Mouse (Mus musculus): ENCODE measurements around the gene Hpn. TPM values are rescaled to one million over a fixed set of nuclear protein-coding genes. Genes with fewer than 3 reads are reported as not detected.

Gene Hpn
- polyA plus RNA-seq, 1 experiment from 2014 or later = 2.2 TPM

DNA sequence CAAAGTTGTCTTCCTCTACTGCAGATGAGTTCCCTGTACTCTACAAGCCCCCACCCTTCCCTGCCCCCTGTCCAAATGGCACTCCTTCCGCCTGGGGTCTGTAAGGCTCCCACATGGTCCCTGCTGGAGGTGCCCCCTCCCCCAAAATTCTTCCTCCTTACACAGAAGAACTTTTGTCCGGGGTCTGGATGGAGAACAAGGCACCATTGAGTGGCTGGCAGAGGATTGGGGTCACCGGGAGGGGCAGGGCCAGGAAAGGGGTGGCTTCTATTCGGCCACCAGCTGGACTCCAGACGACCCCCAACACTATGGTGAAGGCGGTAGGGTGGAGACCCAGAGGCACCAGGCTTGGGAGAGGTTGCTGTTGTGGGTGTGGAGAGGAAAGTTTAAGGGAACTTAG, 37.6 kb downstream of the Hpn start:
- no peak overlapping the region for H3K4me2 ChIP-seq (ENCODE audit: low read depth, severe bottlenecking)
- H3K4me1 ChIP-seq (ENCODE audit: control insufficient read depth, insufficient read depth, low read length) = 0 out of 2 replicates have a peak, but pooled peaks cover 2% of the 10 kb centered on the region
- H3K27me3 ChIP-seq (ENCODE audit: control insufficient read depth, insufficient read depth, low read length) = no peaks in the 10 kb centered on the region
- DNase-seq (ENCODE audit: low spot score) (no peak), ATAC-seq (ENCODE audit: insufficient number of reproducible peaks, low FRiP score, low TSS enrichment, low read depth) (peak; percentile 62)
- 0 out of 2 replicates have a peak overlapping the region, but pooled peaks have one; percentile 21 for H3K27ac ChIP-seq (replicated peaks; ENCODE audit: low read depth, low read length)
- no peak overlapping the region for H3K9ac ChIP-seq (ENCODE audit: low read length)
- no peaks in the 10 kb centered on the region for H3K36me3 ChIP-seq (ENCODE audit: control insufficient read depth, insufficient read depth, low read length)
- H3K9me3 ChIP-seq (ENCODE audit: control insufficient read depth, low read length) = peaks cover 3% of the 10 kb centered on the region; the same call in 1 of the 2 replicates
- no peak overlapping the region for H3K4me3 ChIP-seq (ENCODE audit: low read depth, low read length)
- 52% methylated on average over 6 of the region's 6 CpGs for WGBS

DNA sequence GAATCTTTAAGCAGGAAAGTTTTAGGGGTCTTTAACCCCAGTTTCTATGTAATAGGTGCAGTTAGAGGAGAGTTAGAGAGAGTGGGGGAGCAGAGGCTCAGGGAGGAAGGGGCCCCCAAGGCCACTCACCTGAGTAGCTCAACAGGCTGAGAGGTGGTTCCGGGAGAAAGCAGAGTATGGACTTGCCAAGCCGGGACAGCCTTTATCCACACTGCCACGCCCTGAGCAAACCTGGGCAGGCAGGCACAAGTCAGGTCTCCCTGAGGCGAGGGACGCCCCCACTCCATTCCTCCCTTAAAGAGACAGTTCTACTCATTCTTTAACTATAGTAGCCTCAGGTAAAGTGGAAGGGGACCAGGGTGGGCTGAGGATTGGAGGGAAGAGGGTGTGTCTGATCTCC, 38.6 kb downstream of the Hpn start, which contains the start of gene Fxyd3:
TSS of gene Fxyd3 (minus strand) at position 213 of the 400 bp plus-strand sequence.
- no peak within 1 kb of the TSS for H3K4me2 ChIP-seq (ENCODE audit: low read depth, severe bottlenecking)
- DNase-seq (ENCODE audit: low spot score) = no peak
- 40% methylated on average over 5 of the region's 5 CpGs for WGBS
- no peak within 1 kb of the TSS for H3K9ac ChIP-seq (ENCODE audit: low read length)
- H3K36me3 ChIP-seq (ENCODE audit: control insufficient read depth, insufficient read depth, low read length) = no peaks in the 10 kb centered on the region
- H3K4me1 ChIP-seq (ENCODE audit: control insufficient read depth, insufficient read depth, low read length) = 0 out of 2 replicates have a peak, but pooled peaks cover 2% of the 10 kb centered on the region
- no peak within 1 kb of the TSS for H3K4me3 ChIP-seq (ENCODE audit: low read depth, low read length)
- ATAC-seq (ENCODE audit: insufficient number of reproducible peaks, low FRiP score, low TSS enrichment, low read depth) = no peak
- 0 out of 2 replicates have a peak within 1 kb of the TSS, but pooled peaks have one; percentile 21 for H3K27ac ChIP-seq (replicated peaks; ENCODE audit: low read depth, low read length)
- no peaks in the 10 kb centered on the region for H3K27me3 ChIP-seq (ENCODE audit: control insufficient read depth, insufficient read depth, low read length)
- H3K9me3 ChIP-seq (ENCODE audit: control insufficient read depth, low read length) = peaks cover 3% of the 10 kb centered on the region; the same call in 1 of the 2 replicates

DNA sequence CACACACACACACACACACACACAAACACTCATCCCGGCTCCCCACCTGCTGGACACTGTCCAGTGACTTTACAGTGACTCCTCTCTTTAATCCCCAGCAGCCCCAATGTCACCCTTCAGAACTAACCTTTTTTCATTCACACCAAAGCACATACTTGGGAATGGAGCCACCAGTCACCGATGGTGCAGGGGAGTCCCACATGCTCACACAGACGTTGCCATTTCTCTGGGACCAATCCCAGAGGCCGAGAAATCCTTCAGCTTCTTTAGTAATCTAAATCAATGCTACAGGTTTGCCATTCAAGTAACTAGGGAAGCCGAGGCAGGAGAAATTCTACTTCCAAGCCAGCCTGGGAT, 40.4 kb downstream of the Hpn start:
- no peaks in the 10 kb centered on the region for H3K36me3 ChIP-seq (ENCODE audit: control insufficient read depth, insufficient read depth, low read length)
- no peaks in the 10 kb centered on the region for H3K9me3 ChIP-seq (ENCODE audit: control insufficient read depth, low read length)
- H3K9ac ChIP-seq (ENCODE audit: low read length) = no peak overlapping the region
- H3K4me3 ChIP-seq (ENCODE audit: low read depth, low read length) = no peak overlapping the region
- 0 out of 2 replicates have a peak, but pooled peaks cover 2% of the 10 kb centered on the region for H3K4me1 ChIP-seq (ENCODE audit: control insufficient read depth, insufficient read depth, low read length)
- WGBS = 65% methylated on average over 5 of the region's 5 CpGs
- H3K27ac ChIP-seq (replicated peaks; ENCODE audit: low read depth, low read length) = no peak overlapping the region
- H3K27me3 ChIP-seq (ENCODE audit: control insufficient read depth, insufficient read depth, low read length) = no peaks in the 10 kb centered on the region
- ATAC-seq (ENCODE audit: insufficient number of reproducible peaks, low FRiP score, low TSS enrichment, low read depth) = no peak
- no peak overlapping the region for H3K4me2 ChIP-seq (ENCODE audit: low read depth, severe bottlenecking)
- no peak for DNase-seq (ENCODE audit: low spot score)

DNA sequence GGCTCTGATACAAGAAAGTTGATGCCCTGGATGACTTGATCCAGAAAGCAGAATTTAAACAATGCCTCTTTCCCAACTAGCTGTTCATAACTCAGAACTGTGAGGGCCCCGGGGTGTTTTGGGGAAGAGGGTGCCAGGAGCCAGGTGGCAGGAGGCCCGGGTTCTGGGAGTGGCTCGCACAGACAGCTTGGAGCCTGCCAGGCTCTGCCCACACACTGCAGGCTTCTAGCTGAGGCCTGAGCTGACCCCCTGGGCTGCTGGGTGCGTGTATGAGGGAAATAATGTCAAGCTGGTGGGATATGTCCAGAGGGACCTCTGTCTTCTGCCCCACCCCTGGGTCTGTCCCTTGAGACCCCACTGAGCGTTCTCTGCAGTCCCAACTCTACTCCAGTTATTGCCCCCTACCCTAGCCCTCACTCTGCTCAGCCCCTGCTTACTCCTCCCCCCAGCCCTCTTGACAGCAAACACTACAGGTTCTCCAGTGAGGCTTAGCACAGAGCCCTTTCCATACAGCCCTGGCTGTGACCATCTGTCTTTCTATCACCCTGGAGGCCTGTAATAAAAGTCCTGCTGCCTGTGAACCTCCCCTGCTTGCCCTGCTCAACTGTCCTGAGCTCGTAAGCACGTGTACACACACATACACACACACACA, 40.9 kb downstream of the Hpn start:
- 0 out of 2 replicates have a peak, but pooled peaks cover 2% of the 10 kb centered on the region for H3K4me1 ChIP-seq (ENCODE audit: control insufficient read depth, insufficient read depth, low read length)
- H3K9me3 ChIP-seq (ENCODE audit: control insufficient read depth, low read length) = no peaks in the 10 kb centered on the region
- H3K4me2 ChIP-seq (ENCODE audit: low read depth, severe bottlenecking) = no peak overlapping the region
- no peaks in the 10 kb centered on the region for H3K27me3 ChIP-seq (ENCODE audit: control insufficient read depth, insufficient read depth, low read length)
- no peak overlapping the region for H3K9ac ChIP-seq (ENCODE audit: low read length)
- ATAC-seq (ENCODE audit: insufficient number of reproducible peaks, low FRiP score, low TSS enrichment, low read depth) (no peak), DNase-seq (ENCODE audit: low spot score) (no peak)
- H3K36me3 ChIP-seq (ENCODE audit: control insufficient read depth, insufficient read depth, low read length) = no peaks in the 10 kb centered on the region
- no peak overlapping the region for H3K27ac ChIP-seq (replicated peaks; ENCODE audit: low read depth, low read length)
- no peak overlapping the region for H3K4me3 ChIP-seq (ENCODE audit: low read depth, low read length)
- WGBS = 54% methylated on average over 6 of the region's 7 CpGs

DNA sequence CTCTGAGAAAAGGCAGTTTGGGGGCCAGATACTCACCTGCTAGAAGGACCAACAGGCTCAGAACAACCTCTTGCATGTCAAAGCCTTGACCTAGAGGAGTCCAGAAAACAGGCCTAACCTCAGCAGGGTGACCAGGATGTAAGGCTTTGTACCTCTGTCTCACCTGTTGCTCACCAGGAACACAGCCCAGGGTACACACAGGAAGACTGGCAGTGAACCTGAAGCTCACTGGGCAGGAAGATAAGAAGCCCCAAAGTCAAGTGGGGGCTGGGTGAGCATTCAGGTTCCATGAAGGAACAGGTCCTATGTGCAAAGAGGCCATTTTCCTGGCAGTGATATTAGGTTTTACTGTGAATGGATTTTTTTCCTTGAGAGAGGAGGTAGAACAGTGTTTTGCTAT, 41.5 kb downstream of the Hpn start:
- Histone ChIP-seq H3K27ac (replicated peaks; ENCODE audit: low read depth, low read length) (no peak overlapping the region), H3K4me1 (ENCODE audit: control insufficient read depth, insufficient read depth, low read length) (0 out of 2 replicates have a peak, but pooled peaks cover 2% of the 10 kb centered on the region), H3K9ac (ENCODE audit: low read length) (no peak overlapping the region), H3K4me2 (ENCODE audit: low read depth, severe bottlenecking) (no peak overlapping the region), H3K4me3 (ENCODE audit: low read depth, low read length) (no peak overlapping the region), H3K9me3 (ENCODE audit: control insufficient read depth, low read length) (no peaks in the 10 kb centered on the region), H3K27me3 (ENCODE audit: control insufficient read depth, insufficient read depth, low read length) (no peaks in the 10 kb centered on the region), H3K36me3 (ENCODE audit: control insufficient read depth, insufficient read depth, low read length) (no peaks in the 10 kb centered on the region)
- ATAC-seq (ENCODE audit: insufficient number of reproducible peaks, low FRiP score, low TSS enrichment, low read depth) (no peak), DNase-seq (ENCODE audit: low spot score) (no peak)

DNA sequence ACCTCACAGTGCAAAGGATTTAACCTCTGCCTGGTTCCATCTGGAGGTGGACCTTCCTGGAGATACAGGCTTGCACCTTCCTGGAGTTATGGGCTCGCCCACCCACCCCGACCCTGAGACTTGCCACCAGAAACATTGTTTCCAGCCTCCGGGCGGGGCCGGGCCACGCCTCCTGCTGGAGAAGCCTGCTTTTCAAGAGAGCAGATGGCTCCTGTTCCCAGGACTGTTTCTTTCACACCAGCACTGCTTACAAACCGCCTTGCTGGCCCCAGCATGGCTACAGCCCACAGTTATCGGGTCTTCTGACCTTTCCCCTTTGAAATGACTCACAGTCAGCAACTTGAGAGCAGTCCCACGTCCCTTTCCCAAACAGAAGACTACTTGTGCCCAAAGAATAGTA, 42.8 kb downstream of the Hpn start:
- ATAC-seq (ENCODE audit: insufficient number of reproducible peaks, low FRiP score, low TSS enrichment, low read depth) = no peak
- Histone ChIP-seq H3K4me1 (ENCODE audit: control insufficient read depth, insufficient read depth, low read length) (no peaks in the 10 kb centered on the region), H3K9me3 (ENCODE audit: control insufficient read depth, low read length) (no peaks in the 10 kb centered on the region), H3K4me2 (ENCODE audit: low read depth, severe bottlenecking) (no peak overlapping the region), H3K9ac (ENCODE audit: low read length) (no peak overlapping the region), H3K36me3 (ENCODE audit: control insufficient read depth, insufficient read depth, low read length) (no peaks in the 10 kb centered on the region), H3K27me3 (ENCODE audit: control insufficient read depth, insufficient read depth, low read length) (no peaks in the 10 kb centered on the region), H3K4me3 (ENCODE audit: low read depth, low read length) (no peak overlapping the region), H3K27ac (replicated peaks; ENCODE audit: low read depth, low read length) (no peak overlapping the region)
- 22% methylated on average over 9 of the region's 9 CpGs for WGBS
- no peak for DNase-seq (ENCODE audit: low spot score)

DNA sequence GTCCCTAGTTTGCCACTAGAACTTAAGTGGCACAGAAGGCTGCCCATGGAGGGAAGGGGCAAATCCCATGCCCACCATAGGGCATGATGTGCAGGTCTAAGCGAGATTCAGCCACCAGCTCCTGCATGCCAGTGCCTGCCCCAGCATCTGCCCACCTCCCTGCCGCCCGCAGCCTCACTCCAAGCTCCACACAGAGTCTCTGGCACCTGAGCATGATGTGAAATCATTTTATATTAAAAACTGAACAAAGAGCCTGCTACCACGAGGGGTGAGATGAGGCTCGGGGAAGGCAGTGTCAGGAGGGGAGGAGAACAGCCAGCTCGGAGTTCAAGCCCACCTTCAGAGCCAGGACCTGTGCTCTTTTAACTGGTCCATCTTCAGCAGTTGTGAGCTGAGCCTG, 44.8 kb downstream of the Hpn start:
- Histone ChIP-seq H3K9ac (ENCODE audit: low read length) (no peak overlapping the region), H3K36me3 (ENCODE audit: control insufficient read depth, insufficient read depth, low read length) (no peaks in the 10 kb centered on the region), H3K4me1 (ENCODE audit: control insufficient read depth, insufficient read depth, low read length) (no peaks in the 10 kb centered on the region), H3K9me3 (ENCODE audit: control insufficient read depth, low read length) (no peaks in the 10 kb centered on the region), H3K4me3 (ENCODE audit: low read depth, low read length) (no peak overlapping the region), H3K4me2 (ENCODE audit: low read depth, severe bottlenecking) (no peak overlapping the region), H3K27ac (replicated peaks; ENCODE audit: low read depth, low read length) (no peak overlapping the region), H3K27me3 (ENCODE audit: control insufficient read depth, insufficient read depth, low read length) (no peaks in the 10 kb centered on the region)
- ATAC-seq (ENCODE audit: insufficient number of reproducible peaks, low FRiP score, low TSS enrichment, low read depth) (no peak), DNase-seq (ENCODE audit: low spot score) (no peak)
- WGBS = 82% methylated on average over 6 of the region's 6 CpGs

DNA sequence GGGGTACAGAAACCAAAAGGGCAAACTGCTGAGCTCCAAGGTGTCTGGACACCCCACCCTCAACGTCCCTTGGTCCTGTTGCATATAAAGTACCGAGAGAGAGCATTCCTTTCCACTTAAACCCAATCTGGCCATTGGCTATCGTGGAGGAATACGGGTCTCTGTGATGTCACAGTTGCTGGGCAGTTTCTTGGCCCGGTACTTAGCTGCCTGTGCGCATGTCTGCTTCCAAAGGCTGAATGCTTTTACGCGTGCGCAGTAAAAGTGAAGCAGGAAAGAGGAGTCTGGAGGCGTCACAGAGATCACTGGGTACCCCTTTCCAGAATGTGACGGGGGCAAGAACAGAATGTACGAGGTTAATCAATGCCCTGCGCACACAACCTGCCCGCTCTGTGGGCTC, 45.6 kb downstream of the Hpn start:
- Histone ChIP-seq H3K4me1 (ENCODE audit: control insufficient read depth, insufficient read depth, low read length) (no peaks in the 10 kb centered on the region), H3K36me3 (ENCODE audit: control insufficient read depth, insufficient read depth, low read length) (no peaks in the 10 kb centered on the region), H3K9me3 (ENCODE audit: control insufficient read depth, low read length) (no peaks in the 10 kb centered on the region), H3K4me3 (ENCODE audit: low read depth, low read length) (no peak overlapping the region), H3K27me3 (ENCODE audit: control insufficient read depth, insufficient read depth, low read length) (no peaks in the 10 kb centered on the region), H3K9ac (ENCODE audit: low read length) (no peak overlapping the region), H3K27ac (replicated peaks; ENCODE audit: low read depth, low read length) (no peak overlapping the region), H3K4me2 (ENCODE audit: low read depth, severe bottlenecking) (no peak overlapping the region)
- 87% methylated on average over 14 of the region's 14 CpGs for WGBS
- DNase-seq (ENCODE audit: low spot score) (no peak), ATAC-seq (ENCODE audit: insufficient number of reproducible peaks, low FRiP score, low TSS enrichment, low read depth) (no peak)

DNA sequence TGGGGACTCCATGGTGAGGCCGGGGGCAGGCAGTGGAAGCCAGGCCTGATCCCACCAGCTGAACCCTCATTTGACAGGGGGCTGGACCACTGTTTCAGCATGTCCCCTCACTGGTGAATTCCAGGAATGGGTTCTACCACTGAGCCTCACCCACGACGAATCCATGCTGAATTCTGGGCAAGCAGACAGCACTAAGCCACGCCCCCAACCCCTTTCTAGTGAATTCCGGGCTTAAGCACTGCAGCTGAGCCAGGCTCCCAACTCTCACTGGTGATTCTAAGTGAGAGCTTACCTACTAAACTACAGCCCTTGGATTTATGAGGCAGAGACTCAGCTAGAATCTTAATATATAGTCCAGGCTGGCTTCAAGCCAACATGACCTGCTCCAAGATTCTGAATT, 47.3 kb downstream of the Hpn start:
- no peak overlapping the region for H3K4me2 ChIP-seq (ENCODE audit: low read depth, severe bottlenecking)

More for the DNA sequence above, 47.3 kb downstream of the Hpn start:
- Histone ChIP-seq H3K27ac (replicated peaks; ENCODE audit: low read depth, low read length) (no peak overlapping the region), H3K4me3 (ENCODE audit: low read depth, low read length) (no peak overlapping the region), H3K4me1 (ENCODE audit: control insufficient read depth, insufficient read depth, low read length) (no peaks in the 10 kb centered on the region), H3K9ac (ENCODE audit: low read length) (no peak overlapping the region), H3K36me3 (ENCODE audit: control insufficient read depth, insufficient read depth, low read length) (no peaks in the 10 kb centered on the region), H3K9me3 (ENCODE audit: control insufficient read depth, low read length) (no peaks in the 10 kb centered on the region), H3K27me3 (ENCODE audit: control insufficient read depth, insufficient read depth, low read length) (no peaks in the 10 kb centered on the region)
- 43% methylated on average over 5 of the region's 5 CpGs for WGBS
- DNase-seq (ENCODE audit: low spot score) (no peak), ATAC-seq (ENCODE audit: insufficient number of reproducible peaks, low FRiP score, low TSS enrichment, low read depth) (no peak)

Measured in limb, embryonic 11.5 days (tissue).